Mouse (Mus musculus) brain, embryonic 14.5 days (tissue): ENCODE data around the gene Cpz.

Experiments used
- CTCF ChIP-seq: fragments of 200-500 bp; IDR thresholded peaks from 2 replicates; pipeline ENCODE4 v1.5.1; 2012; ENCODE audit warnings: inconsistent platforms, mild to moderate bottlenecking, moderate library complexity, borderline replicate concordance; ENCODE audit not compliant: insufficient read depth, insufficient read length; ENCODE audit errors: extremely low read depth
- POLR2A ChIP-seq: fragments of 200-500 bp; IDR thresholded peaks from 2 replicates; pipeline ENCODE4 v1.6.1; 2012; ENCODE audit warnings: mild to moderate bottlenecking, inconsistent platforms, borderline replicate concordance; ENCODE audit not compliant: poor library complexity, insufficient read depth, insufficient read length, severe bottlenecking; ENCODE audit errors: extremely low read depth

DNA sequence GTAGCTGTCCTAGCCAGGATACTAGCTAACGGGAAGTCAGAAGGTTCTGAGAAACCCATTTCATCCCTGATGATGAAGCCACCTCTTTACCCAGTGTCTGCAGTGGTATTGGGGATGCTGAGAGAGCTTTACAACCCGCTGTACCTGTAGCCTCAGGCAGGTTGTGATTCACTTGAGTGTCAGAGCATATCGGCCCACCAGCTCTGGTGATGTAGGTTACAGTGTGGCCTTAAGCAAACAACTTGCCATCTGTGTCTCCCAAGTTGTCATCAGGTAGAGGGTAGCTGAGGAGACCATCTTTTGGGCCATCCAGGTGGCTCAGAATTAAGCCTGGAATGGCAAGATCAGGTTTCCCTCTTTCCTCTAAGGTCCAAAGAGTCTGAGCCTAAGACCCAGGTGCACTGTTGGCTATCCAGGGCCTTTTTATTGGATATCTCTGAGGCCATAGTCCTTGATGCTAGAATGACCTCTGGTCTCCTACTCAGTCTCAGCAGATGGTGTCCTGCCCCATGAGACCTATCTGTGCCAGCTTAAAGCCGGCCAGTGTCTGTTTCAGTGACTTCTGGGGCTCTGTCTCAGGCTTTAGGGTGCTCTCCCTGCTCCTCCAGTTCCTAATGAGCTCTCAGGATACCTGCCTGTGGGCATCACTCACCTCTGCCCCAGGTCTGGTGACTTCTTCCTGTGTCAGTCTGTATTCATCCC is 27.5 kb upstream of the Cpz start:
- TF ChIP-seq CTCF, result no peak
- TF ChIP-seq POLR2A, result no peak
